Mouse (Mus musculus) spleen, postnatal 36 days (tissue): Measurements from ENCODE around the gene Dnah5.

ENCODE experiments used
- DNase-seq, 2 experiments: peaks; one replicate each; pipeline ENCODE4 v3.0.0; 2022; ENCODE audit warnings: low spot score in 2 of 2, mixed read lengths in 1 of 2

Dnah5 gene

GRCm38 (mm10) chr15:28466591-28467247, 263.2 kb downstream of the Dnah5 start:
- no peak for DNase-seq

- DNase-seq: no peak
Measured at GRCm38 (mm10) chr15:28473749-28474390, 270.3 kb downstream of the Dnah5 start.

- DNase-seq: no peak
Measured at GRCm38 (mm10) chr15:28502820-28503219, 299.3 kb downstream of the Dnah5 start.

GRCm38 (mm10) chr15:28515176-28515575, 311.6 kb downstream of the Dnah5 start:
- no peak for DNase-seq
